Mouse (Mus musculus) cerebellum, postnatal 36 days (tissue): Measurements from ENCODE around the gene Hacd3.
"Not testable (repeated sequence)": the region's sequence is repeated elsewhere in the genome, so short reads cannot be mapped to it uniquely, and the experiment has no call there.

ENCODE experiments used
- DNase-seq, 2 experiments: peaks; one replicate each; pipeline ENCODE4 v3.0.0; 2021 to 2022; ENCODE audit warnings: mixed read lengths in 2 of 2

The Hacd3 gene

DNA sequence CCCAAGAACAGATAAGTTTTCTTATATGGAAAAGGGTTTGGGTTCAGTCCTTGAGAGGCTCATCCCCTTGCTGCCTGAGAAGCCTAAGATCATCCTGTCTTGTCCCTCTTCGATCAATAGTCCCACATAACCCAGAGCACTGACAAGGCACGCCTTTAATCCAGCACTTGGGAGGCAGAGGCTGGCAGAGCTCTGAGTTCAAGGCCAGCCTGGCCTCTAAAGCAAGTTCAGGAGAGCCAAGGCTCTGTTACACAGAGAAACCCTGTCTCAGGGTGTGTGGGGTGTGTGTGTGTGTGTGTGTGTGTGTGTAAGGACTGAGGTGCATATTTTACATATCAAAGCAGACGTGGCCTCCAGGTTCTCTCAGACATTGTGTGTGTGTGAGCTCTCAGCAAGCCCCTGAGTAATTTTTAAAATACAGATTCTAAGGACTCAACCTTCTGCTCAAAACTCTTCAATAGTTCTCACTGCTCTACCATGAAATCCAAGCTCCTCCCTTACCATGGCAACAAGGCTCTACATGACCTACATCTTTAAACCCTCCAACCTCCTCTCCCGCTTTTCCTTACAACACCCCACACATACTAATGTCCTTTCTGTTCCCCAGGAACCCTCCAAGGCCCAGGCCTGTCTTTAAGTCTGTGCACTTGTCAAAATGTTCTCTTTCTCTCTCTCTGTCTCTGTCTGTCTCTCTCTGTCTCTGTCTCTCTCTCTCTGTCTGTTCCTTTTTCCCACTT, 5.1 kb downstream of the Hacd3 start:
- DNase-seq, result no peak

GRCm38 (mm10) chr9:65015461-65016222, 5.9 kb downstream of the Hacd3 start:
- no peak for DNase-seq

- peak in 1 of 2 experiments; percentile 19 for DNase-seq
Observed at GRCm38 (mm10) chr9:65011304-65011703, 10.2 kb downstream of the Hacd3 start.

- DNase-seq, result no peak
Observed at GRCm38 (mm10) chr9:65010632-65011031, 10.9 kb downstream of the Hacd3 start.

DNA sequence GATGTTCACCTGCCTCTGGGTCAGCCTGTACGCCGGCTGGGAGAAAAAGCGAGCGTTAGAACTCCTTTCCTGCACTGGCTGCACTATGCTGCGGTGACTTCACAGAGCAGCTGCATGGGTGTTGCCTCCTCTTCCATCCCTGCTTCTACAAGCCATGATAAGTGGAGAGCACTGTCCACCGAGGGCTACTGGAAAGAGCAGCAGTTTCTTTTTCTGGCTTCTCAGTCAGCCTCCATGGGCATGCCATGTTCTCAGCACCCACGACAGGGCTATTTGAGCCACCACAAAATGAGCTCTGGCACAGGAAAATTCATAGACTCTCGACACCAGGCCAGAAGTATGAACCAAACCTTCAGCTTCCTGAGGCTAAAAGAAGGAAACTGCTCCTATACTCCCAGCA, 15.8 kb downstream of the Hacd3 start:
- DNase-seq, result no peak

GRCm38 (mm10) chr9:65001481-65001880, 20.0 kb downstream of the Hacd3 start:
- DNase-seq, result no peak

- not testable (repeated sequence) for DNase-seq
Observed at GRCm38 (mm10) chr9:64995464-64995863, 26.0 kb downstream of the Hacd3 start.

DNA sequence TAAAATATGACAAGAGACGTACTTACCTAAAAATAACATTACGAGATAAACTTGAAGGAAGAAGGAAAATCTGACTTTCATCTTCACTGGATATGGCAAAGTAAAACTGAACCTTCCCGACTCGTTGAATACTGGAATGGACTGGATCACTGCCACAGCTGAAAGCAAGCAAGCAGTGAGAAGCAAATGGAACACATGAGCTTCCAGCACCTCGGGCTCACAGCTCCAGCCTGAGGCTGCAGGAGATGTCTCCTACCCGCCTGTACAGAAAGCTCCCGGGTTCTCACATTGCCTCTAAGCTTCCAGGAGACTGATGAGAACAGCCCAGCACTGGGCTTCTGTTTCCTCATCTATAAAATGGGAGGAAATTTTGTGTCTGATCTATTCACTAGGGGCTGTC, 31.2 kb downstream of the Hacd3 start:
- DNase-seq, result no peak

GRCm38 (mm10) chr9:64988443-64988842, 33.0 kb downstream of the Hacd3 start:
- no peak for DNase-seq

DNA sequence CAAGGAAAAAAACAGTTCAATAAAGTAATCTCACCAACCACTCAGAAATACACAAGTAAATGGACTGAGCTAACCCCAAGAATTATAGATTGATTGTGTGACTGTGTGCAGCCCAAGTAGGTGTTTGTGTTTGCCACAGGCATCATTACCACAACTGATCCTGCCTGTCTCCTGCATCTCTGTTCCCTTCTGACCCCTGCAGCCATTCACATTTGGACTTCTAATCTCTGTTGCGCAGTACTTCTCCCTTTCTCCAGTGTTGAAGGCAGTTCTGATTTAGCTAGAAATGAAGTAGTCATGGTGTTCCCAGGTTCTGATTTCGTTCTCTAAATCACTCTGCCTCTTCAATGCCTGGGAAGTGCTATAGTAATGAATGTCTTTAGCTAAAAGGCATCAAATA, 33.8 kb downstream of the Hacd3 start:
- no peak for DNase-seq

- no peak for DNase-seq
Observed at GRCm38 (mm10) chr9:64985807-64986206, 35.7 kb downstream of the Hacd3 start.

- no peak for DNase-seq
Observed at GRCm38 (mm10) chr9:64985037-64985794, 36.3 kb downstream of the Hacd3 start.

GRCm38 (mm10) chr9:64981904-64982303, 39.6 kb downstream of the Hacd3 start:
- DNase-seq, result no peak

DNA sequence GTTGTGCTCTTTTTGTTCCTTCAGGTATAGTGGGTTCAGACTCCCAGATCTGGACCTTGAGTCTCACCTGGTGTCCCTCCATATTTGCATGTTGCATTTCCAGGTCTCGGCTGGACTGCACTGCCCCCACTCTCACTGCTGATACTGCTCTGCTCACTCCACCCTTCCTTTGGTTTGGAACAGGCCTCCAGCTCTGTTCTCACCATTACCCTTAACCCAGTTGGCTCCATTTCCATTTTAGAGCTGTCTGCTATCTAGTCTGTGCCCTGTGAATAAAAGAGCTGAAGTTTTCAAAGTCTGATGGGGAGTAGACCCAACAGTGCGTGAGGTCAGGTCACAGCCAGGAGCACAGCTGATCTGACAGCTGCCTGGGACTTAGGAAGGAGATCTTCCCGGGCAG, 40.9 kb downstream of the Hacd3 start:
- DNase-seq, result no peak

DNA sequence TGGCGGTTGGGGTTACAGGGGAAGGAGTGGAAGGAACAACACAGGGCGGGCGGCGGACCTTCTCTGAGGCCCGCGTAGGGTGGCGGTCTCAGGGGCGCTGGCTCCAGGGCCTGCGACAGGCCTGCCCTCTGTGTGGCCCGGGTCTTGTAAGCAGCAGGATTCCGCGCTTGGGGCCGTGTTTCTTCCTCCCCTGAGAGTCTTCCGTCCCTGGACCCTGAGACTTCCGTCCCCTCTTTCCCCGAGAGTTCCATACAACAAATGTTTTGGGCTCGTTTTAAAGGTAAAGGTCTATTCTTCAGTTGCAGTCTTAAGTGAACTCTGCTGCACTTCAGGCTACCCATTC, 60.5 kb downstream of the Hacd3 start:
- no peak for DNase-seq

DNA sequence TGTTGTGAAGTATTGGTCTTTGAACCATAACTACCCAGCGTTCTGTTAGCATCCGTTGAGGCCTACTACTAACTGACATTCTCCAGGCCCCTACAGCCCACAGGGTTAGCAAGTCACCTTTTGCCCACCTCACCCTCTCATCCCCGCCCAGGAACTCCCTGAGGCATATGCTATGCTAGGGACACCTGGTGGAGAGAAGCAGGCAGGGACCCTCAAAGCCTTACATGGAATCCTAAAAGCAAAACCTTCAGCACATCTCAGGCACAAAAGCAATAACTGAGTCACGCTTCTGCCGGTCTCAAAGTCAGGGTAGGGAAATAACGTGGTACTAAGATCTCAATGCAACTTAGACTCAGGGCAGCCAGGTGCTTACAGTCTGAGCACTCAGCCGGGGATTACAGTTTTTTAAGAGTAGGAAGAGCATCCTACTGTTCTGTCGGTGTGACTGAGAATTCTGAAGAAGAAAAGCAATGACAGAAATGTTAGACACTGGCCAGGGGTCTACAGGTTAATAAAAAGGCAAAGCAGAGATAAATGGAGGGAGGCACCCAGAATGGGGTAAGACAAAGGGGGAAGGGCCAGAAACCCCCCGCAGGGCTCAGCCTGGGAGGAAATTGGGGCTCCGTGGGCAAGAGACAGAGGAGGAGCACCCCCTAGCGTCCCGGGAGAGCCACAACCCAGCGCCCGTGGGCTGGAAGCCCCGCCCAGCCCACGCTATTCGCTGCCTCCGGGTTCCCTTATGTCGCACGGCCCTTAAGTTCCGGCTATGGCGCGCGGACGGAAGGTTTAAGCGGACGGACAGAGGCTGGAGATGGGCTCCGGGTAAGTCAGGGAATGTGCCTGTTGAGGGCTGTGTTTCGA, 61.1 kb downstream of the Hacd3 start, which contains the start of gene Ints14:
Ints14 (plus strand) TSS at position 789 of the 861 bp plus-strand sequence.
- DNase-seq, result peak; percentile 96 to 99

DNA sequence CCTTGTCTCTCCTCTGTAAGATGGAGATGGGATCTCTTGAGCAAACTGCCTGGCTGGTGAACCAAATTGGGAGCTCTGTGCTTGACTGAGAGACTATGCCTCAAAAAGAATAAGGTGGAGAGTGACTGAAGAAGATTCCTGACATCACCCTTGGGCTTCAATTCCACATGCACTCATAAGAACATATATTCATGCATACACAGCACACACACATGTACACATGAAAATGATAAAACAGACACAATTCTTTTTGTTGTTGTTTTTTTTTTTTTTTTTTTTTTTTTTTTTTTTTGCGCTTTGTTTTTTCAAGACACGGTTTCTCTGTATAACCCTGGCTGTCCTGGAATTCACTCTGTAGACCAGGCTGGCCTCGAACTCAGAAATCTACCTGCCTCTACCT, 64.2 kb downstream of the Hacd3 start:
- DNase-seq, result no peak

- DNase-seq, result no peak
Observed at GRCm38 (mm10) chr9:64956337-64956736, 65.2 kb downstream of the Hacd3 start.

- no peak for DNase-seq
Observed at GRCm38 (mm10) chr9:64953190-64953589, 68.3 kb downstream of the Hacd3 start.

DNA sequence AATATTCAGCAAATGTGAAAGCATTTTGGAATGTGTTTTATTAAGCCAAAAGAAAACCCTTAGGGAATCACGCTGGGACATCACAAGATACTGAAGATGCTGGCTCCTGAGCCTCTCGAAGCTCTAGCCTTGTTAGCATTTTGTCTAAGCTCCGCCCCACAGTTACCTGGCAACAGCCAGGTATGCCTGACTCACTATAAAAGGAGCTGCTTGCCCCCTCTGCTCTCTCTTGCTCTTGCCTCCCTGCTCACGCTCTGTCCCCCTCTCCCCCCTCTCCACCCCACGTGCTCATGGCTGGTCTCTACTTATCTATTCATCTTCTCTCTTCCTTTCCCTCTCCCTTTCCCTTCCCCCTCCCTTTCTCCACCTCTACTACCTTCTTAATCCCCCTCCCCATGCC, 69.4 kb downstream of the Hacd3 start:
- no peak for DNase-seq

DNA sequence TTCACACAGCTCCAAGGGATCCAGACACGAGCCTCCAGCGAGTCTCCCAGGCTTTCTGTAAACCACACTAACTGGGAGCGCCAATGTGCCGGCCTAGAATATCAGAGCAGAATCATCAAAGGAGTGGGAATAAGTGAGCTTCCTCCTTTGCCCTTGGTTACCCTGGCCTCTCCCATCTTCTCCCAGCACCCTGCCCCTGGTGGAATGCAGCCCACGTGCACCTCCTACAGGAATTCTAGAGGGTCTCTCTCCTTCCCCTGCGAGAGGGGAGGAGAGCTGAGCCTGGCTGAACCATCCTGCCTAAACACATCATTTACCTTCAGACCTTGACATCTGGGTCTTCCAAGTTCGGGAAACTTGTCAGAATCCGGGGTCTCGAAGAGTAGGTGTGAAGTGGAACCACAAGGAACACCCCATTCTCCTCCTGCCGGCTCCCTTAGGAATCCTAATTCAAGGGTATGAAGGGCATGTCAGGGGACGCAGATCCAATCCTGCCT, 70.3 kb downstream of the Hacd3 start, which contains the start of gene Slc24a1:
Slc24a1 (minus strand) TSS at position 447 of the 497 bp plus-strand sequence.
- DNase-seq, result no peak

DNA sequence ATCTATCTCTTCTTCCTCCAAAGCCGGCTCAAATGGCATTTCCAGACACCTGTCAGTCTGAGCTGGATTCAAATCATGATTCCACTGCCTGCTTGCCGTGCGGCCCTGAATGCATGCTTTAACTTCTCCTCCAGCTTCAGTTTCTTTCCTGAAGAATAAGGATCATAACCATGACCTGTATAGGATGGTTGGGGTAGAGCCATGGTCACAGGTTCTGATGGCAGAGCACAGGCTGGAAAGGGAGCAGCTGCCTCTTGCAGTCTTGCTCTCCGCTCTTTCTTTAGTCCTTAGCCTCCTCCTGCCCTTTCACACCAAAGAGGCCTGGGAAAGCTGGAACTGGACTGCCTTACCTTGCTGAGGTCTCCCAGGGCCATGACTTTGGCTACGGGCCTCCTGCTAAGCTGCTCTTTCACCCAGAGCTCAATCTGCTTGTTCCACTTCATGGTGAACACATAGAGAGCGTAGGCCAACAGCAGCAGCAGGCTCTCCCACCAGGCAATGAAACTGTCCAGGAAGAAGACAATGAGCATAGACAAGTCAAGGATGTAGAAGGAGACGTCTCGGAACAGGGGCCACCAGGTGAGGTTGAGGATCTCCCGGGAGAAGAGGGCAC, 73.9 kb downstream of the Hacd3 start:
- DNase-seq, result no peak
